Mouse (Mus musculus) spleen, postnatal 0 days (tissue): ENCODE measurements around the gene Opa1. TPM values are rescaled to one million over a fixed set of nuclear protein-coding genes. Genes with fewer than 3 reads are reported as not detected.

ENCODE experiments used
- polyA plus RNA-seq: library from polyadenylated mRNA; unstranded; fragments of >200 nt; fragmentation: Nextera tagmentation; extraction: Ambion mirVana; gene quantifications from 2 replicates; pipeline ENCODE4 v1.2.1, GENCODE M21; 2015

The Opa1 gene
- 16.8 and 17.2 TPM in 2 replicates for polyA plus RNA-seq

GRCm38 (mm10) chr16:29579167-29579786, at the start of gene Opa1:
Gene Opa1, plus strand, starts transcription at chr16:29579334.

GRCm38 (mm10) chr16:29544829-29545228, 34.3 kb upstream of the Opa1 start, which contains the start of gene Atp13a4:
Gene Atp13a4, minus strand, starts transcription at chr16:29544864.

Other genes starting within 250 kb of the Opa1 start
- gene Atp13a5, start 200.6 kb upstream of the Opa1 start, polyA plus RNA-seq: not detected in 2 replicates
- gene Atp13a4, start 34.5 kb upstream of the Opa1 start, polyA plus RNA-seq: not detected in 2 replicates